Mouse (Mus musculus): ENCODE data around the gene Src.

DNA sequence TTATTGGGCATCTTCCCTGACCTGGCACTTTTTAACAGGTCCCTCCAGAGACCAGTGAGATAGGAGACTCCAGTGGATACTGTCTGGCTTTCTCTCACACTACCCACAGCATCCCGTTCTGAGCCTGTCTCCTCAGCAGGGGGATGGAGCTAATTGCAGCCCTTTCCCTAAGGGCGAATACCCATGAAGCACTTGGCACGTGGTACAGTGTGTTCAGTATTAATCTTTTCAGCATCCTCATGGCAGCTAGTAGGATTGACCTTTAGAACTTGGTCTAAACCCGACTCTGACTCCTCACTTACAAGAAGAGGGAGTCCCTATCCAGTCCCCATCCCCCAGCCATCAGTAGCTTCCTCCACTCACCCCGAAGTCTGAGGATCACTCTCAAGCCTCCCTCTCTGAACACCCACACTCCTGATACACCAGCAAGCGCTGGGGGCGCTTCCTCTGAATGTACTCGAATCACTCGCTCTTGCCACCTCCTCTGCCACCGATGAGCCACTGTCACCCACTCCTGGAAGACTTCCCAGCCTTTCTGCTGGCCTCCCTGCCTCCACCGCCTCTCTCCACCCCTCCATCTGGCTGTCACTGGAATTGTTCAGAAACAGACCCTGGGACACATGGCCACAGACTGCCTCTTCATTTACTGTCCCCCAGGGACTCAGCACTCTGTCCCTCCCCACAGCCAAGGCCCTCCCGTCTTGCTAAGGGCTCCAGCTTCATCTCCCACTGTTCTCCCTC, 8.3 kb upstream of the Src start:
- no peak for TF ChIP-seq MAFK (IDR thresholded peaks at IDR 0.05; ENCODE audit: insufficient read depth, low read depth, low read length)
- TF ChIP-seq ZC3H11A (IDR thresholded peaks at IDR 0.05; ENCODE audit: borderline replicate concordance, low read depth, low read length): no peak
- no peak for TF ChIP-seq ZNF384 (IDR thresholded peaks at IDR 0.05; ENCODE audit: low read depth, low read length)
